Mouse (Mus musculus) lung, adult 10 weeks (tissue): ENCODE results near the gene Brms1l. TPM values are rescaled to one million over a fixed set of nuclear protein-coding genes. Genes with fewer than 3 reads are reported as not detected.

ENCODE experiments used
- polyA plus RNA-seq: library from polyadenylated mRNA; stranded (reverse); fragments of 350-450 nt; fragmentation: Illumina TruSeq; extraction: RNeasy Lipid Tissue Mini Kit (QIAGEN cat#74804); gene quantifications from one replicate; pipeline ENCODE4 v1.2.3, GENCODE M21; 2014; ENCODE audit warnings: low read depth, low replicate concordance; ENCODE audit not compliant: insufficient read depth

The Brms1l gene
- polyA plus RNA-seq, result 11.5 TPM

GRCm38 (mm10) chr12:55836199-55836951, at the start of gene Brms1l:
Gene Brms1l, plus strand, starts transcription at chr12:55836324.

GRCm38 (mm10) chr12:55820661-55821314, 15.3 kb upstream of the Brms1l start, which contains the start of gene Ralgapa1:
Gene Ralgapa1, minus strand, starts transcription at chr12:55821167.

Other genes with a start within 250 kb of the Brms1l start
- not detected for gene Insm2, start 236.9 kb upstream of the Brms1l start, polyA plus RNA-seq
- gene Ralgapa1, start 15.2 kb upstream of the Brms1l start, polyA plus RNA-seq, result 9.9 TPM